ENCODE assay signal across 17 mouse cellular contexts in the genomic region with DNA sequence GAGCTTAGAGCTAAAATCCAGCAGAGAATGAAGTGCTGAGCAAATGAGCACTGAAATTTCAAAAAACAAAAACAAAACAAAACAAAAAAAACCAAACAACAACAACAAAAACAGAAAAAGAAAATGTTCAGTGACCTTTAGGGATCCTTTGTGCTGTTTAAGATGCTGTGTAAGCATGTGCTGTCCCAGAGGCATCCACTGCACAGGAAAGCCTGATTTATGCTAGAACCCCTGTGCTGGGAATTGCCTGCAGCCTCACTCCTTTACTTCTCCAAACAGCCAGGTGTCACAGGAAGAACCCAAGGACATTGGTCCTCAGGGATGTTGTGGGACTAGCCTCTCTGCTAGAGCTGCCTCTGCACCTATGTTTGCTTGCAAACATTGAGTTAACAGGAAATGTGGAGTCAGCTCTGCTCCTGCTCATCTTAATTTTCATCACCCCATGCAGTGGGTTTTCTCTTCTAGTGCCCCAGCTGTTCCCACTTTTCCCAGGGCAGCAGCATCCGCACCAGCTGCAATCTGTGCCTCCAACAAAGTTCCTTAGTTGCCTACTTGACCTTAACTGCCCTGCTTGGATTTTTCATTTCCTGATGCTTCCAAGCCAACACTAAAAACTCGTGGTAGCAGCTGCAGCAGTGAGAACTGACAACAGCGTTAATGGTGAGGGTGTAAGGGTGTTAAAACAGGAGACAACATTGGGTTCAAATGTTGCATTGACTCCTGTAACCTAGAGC.
DNase-seq lines count a peak whose midpoint lies in the region; ATAC-seq and TF ChIP-seq lines count a peak whose summit lies in the region.
"Had no signal": no experiment of that assay in that cellular context is flagged by ENCODE, and none has a peak within 500 bp of the region (broad histone marks: within the 10 kb centered on the region; RNA-seq: fewer than 3 reads in every experiment).

No protein-coding gene starts in this region.

- no peak for TF ChIP-seq CTCF in hindbrain, postnatal 0 days (IDR thresholded peaks at IDR 0.05; ENCODE audit: low read depth)

- H3K27me3 ChIP-seq in hindbrain, embryonic 10.5 days (ENCODE audit: insufficient read depth, poor library complexity, severe bottlenecking), result no peaks in the 10 kb centered on the region
- no peaks in the 10 kb centered on the region for H3K27me3 ChIP-seq in hindbrain, postnatal 0 days (ENCODE audit: insufficient read depth, low read length)
- H3K27me3 ChIP-seq in forebrain, embryonic 15.5 days, result no peaks in the 10 kb centered on the region
- H3K27me3 ChIP-seq in limb, embryonic 10.5 days (ENCODE audit: low read depth, poor library complexity, severe bottlenecking), result no peaks in the 10 kb centered on the region
- no peaks in the 10 kb centered on the region for H3K27me3 ChIP-seq in neural tube, embryonic 13.5 days
- H3K27me3 ChIP-seq: limb, embryonic 12.5 days had no signal

- H3K4me3 ChIP-seq in hindbrain, embryonic 10.5 days, result no peak overlapping the region
- no peak overlapping the region for H3K4me3 ChIP-seq in hindbrain, postnatal 0 days (ENCODE audit: low read length)
- no peak overlapping the region for H3K4me3 ChIP-seq in forebrain, embryonic 15.5 days
- no peak overlapping the region for H3K4me3 ChIP-seq in limb, embryonic 10.5 days
- no peak overlapping the region for H3K4me3 ChIP-seq in neural tube, embryonic 13.5 days
- H3K4me3 ChIP-seq: erythroblast, embryonic 14.5 days; heart, adult 2 months; layer of hippocampus, adult 2 months; limb, embryonic 12.5 days had no signal

- H3K9me3 ChIP-seq in hindbrain, embryonic 10.5 days, result no peaks in the 10 kb centered on the region
- no peaks in the 10 kb centered on the region for H3K9me3 ChIP-seq in hindbrain, postnatal 0 days (ENCODE audit: low read length)
- no peaks in the 10 kb centered on the region for H3K9me3 ChIP-seq in forebrain, embryonic 15.5 days
- no peaks in the 10 kb centered on the region for H3K9me3 ChIP-seq in limb, embryonic 10.5 days (replicated peaks)
- H3K9me3 ChIP-seq in neural tube, embryonic 13.5 days, result no peaks in the 10 kb centered on the region
- H3K9me3 ChIP-seq: limb, embryonic 12.5 days had no signal

- peaks cover 6% of the 10 kb centered on the region; the same call in 1 of the 2 replicates for H3K4me1 ChIP-seq in hindbrain, embryonic 10.5 days (replicated peaks)
- no peaks in the 10 kb centered on the region for H3K4me1 ChIP-seq in hindbrain, postnatal 0 days (ENCODE audit: insufficient read depth, low read length)
- H3K4me1 ChIP-seq in forebrain, embryonic 15.5 days, result no peaks in the 10 kb centered on the region
- H3K4me1 ChIP-seq in limb, embryonic 10.5 days, result peaks cover 4% of the 10 kb centered on the region; the same call in 1 of the 2 replicates
- H3K4me1 ChIP-seq in neural tube, embryonic 13.5 days (replicated peaks), result peaks cover 11% of the 10 kb centered on the region

- ATAC-seq in hindbrain, postnatal 0 days, result no peak
- ATAC-seq in forebrain, embryonic 15.5 days (replicated peaks), result 0 out of 2 replicates have a peak, but pooled peaks have one; percentile 38
- peak; percentile 61 for ATAC-seq in neural tube, embryonic 13.5 days (ENCODE audit: low read depth)

- H3K27ac ChIP-seq in hindbrain, embryonic 10.5 days, result no peak overlapping the region
- H3K27ac ChIP-seq in hindbrain, postnatal 0 days, result no peak overlapping the region
- no peak overlapping the region for H3K27ac ChIP-seq in forebrain, embryonic 15.5 days (replicated peaks)
- no peak overlapping the region for H3K27ac ChIP-seq in limb, embryonic 10.5 days
- H3K27ac ChIP-seq in neural tube, embryonic 13.5 days (replicated peaks), result peak overlapping the region; percentile 43
- H3K27ac ChIP-seq: heart, adult 2 months; layer of hippocampus, adult 2 months; limb, embryonic 12.5 days had no signal

- DNase-seq in hindbrain, embryonic 10.5 days (ENCODE audit: low spot score), result peak; percentile 19
- no peak for DNase-seq in hindbrain, postnatal 0 days (ENCODE audit: low spot score)
- peak; percentile 34 for DNase-seq in limb, embryonic 10.5 days (ENCODE audit: low spot score)
- DNase-seq in kidney, postnatal 4 days, result no peak
- DNase-seq in layer of hippocampus, adult 18-20 months (ENCODE audit: low spot score in 2 of 2), result no peak
- no peak for DNase-seq in testis, postnatal 14 days (ENCODE audit: low spot score)
- DNase-seq: B cell, adult 2 months; cerebellum, adult 11 months; heart, adult 2 months; kidney, adult 9 months; lung, postnatal 4 days; thymus, adult 18-20 months had no signal

- H3K9ac ChIP-seq in hindbrain, postnatal 0 days (replicated peaks; ENCODE audit: low read length), result no peak overlapping the region
- H3K9ac ChIP-seq in forebrain, embryonic 15.5 days (replicated peaks), result no peak overlapping the region
- H3K9ac ChIP-seq in neural tube, embryonic 13.5 days, result no peak overlapping the region
- H3K9ac ChIP-seq: limb, embryonic 12.5 days had no signal

- no peak overlapping the region for H3K4me2 ChIP-seq in hindbrain, postnatal 0 days (ENCODE audit: low read depth, low read length)
- H3K4me2 ChIP-seq in forebrain, embryonic 15.5 days (replicated peaks), result no peak overlapping the region
- H3K4me2 ChIP-seq in neural tube, embryonic 13.5 days, result no peak overlapping the region
- H3K4me2 ChIP-seq: limb, embryonic 12.5 days had no signal

- H3K36me3 ChIP-seq in hindbrain, embryonic 10.5 days, result no peaks in the 10 kb centered on the region
- H3K36me3 ChIP-seq in hindbrain, postnatal 0 days (ENCODE audit: insufficient read depth, low read length), result no peaks in the 10 kb centered on the region
- no peaks in the 10 kb centered on the region for H3K36me3 ChIP-seq in forebrain, embryonic 15.5 days
- H3K36me3 ChIP-seq in limb, embryonic 10.5 days, result no peaks in the 10 kb centered on the region
- H3K36me3 ChIP-seq in neural tube, embryonic 13.5 days, result no peaks in the 10 kb centered on the region
- H3K36me3 ChIP-seq: limb, embryonic 12.5 days had no signal

- WGBS in hindbrain, embryonic 10.5 days, result 43% methylated on average over 3 of the region's 3 CpGs
- 26% methylated on average over 3 of the region's 3 CpGs for WGBS in hindbrain, postnatal 0 days
- WGBS in forebrain, embryonic 15.5 days, result 59% methylated on average over 3 of the region's 3 CpGs
- WGBS in limb, embryonic 10.5 days, result 33% methylated on average over 3 of the region's 3 CpGs
- WGBS in neural tube, embryonic 13.5 days, result 29% methylated on average over 3 of the region's 3 CpGs

Comparison
In these comparisons a context has a peak if more than half of its experiments do, and no peak if none do; other contexts are left out.
1. DNase-seq: peak in hindbrain, embryonic 10.5 days (single experiment) and limb, embryonic 10.5 days (single experiment); none in hindbrain, postnatal 0 days (single experiment), kidney, postnatal 4 days (0 of 2), layer of hippocampus, adult 18-20 months (0 of 2) and testis, postnatal 14 days (single experiment).